Mouse (Mus musculus): ENCODE measurements around the gene Fgfr2. TPM values are rescaled to one million over a fixed set of nuclear protein-coding genes. Genes with fewer than 3 reads are reported as not detected.

Fgfr2 gene
- polyA plus RNA-seq, 1 experiment from 2014 or later: 99.3 TPM

DNA sequence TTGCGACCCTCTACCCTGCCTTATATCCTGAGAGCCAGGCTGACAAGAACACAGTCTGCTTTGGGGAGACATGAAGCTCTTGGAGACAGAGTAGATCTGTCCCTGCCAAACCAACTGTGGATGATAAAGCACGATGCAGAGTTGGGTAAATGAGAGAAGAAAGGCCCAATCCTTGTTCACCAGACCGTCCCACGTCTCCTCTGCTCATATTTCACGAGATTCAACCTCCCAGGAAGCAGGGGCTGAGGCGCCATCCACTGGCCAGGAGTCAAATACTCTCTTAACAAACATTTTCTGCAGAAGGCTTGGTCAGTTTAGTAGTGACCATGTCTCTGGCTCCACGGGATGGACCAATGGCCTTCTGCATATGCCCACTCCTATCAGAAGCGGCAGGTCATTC, 1938.8 kb downstream of the Fgfr2 start:
- Histone ChIP-seq H3K27me3 (ENCODE audit: low read depth, poor library complexity, severe bottlenecking) (no peaks in the 10 kb centered on the region), H3K4me1 (no peaks in the 10 kb centered on the region), H3K9me3 (replicated peaks) (no peaks in the 10 kb centered on the region), H3K4me3 (no peak overlapping the region), H3K36me3 (no peaks in the 10 kb centered on the region), H3K27ac (replicated peaks) (no peak overlapping the region)
- WGBS: 72% methylated on average over 8 of the region's 8 CpGs
- no peak for DNase-seq (ENCODE audit: low spot score)

DNA sequence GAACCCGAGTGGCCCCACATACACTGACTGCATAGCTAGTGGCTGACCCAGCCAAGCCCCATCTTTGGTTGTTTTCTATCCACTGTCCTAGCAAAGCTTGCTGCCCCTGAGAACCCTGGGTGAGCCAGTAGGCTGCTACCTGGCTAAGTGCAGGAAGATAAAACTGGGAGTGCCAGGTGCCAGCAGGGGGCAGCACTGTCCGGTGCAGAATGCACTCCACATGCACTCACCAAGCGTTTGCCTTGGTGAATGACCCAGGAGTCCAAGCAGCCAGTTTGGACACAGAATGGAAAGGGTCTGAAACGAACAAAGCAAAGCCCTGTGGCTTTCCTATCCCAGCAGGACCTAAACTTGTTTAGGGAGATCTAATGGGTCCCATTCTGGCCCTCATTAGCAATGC, 1940.5 kb downstream of the Fgfr2 start:
- Histone ChIP-seq H3K9me3 (replicated peaks) (no peaks in the 10 kb centered on the region), H3K36me3 (no peaks in the 10 kb centered on the region), H3K4me3 (no peak overlapping the region), H3K27ac (replicated peaks) (no peak overlapping the region), H3K27me3 (ENCODE audit: low read depth, poor library complexity, severe bottlenecking) (no peaks in the 10 kb centered on the region), H3K4me1 (0 out of 2 replicates have a peak, but pooled peaks cover under 1% of the 10 kb centered on the region)
- peak; percentile 44 for DNase-seq (ENCODE audit: low spot score)
- 41% methylated on average over 4 of the region's 4 CpGs for WGBS

DNA sequence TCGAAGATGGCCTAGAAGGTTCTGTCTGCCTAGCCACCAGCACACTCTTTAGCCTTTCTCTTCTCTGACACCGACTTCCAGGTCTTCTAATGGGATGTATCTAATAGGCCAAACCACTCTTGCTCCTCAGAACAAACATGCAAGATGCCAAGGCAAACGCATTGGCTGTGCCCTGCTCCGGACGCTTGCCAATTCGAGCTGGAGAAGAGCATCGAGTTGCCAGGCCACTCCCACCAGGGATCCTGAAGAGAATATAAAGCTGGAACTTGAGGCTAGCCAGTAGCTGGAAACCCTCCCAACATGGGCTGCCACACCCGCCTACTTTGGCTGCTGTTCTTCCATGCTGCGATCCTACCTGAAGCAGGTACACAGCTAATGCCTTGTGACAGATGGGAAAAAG, 1949.0 kb downstream of the Fgfr2 start, which contains the start of gene 5430419D17Rik:
Gene 5430419D17Rik, plus strand, starts transcription at position 282 of the 400 bp plus-strand sequence.
- H3K9me3 ChIP-seq (replicated peaks): no peaks in the 10 kb centered on the region
- no peak within 1 kb of the TSS for H3K27ac ChIP-seq (replicated peaks)
- 84% methylated on average over 9 of the region's 9 CpGs for WGBS
- no peak within 1 kb of the TSS for H3K4me3 ChIP-seq
- no peaks in the 10 kb centered on the region for H3K27me3 ChIP-seq (ENCODE audit: low read depth, poor library complexity, severe bottlenecking)
- no peaks in the 10 kb centered on the region for H3K36me3 ChIP-seq
- DNase-seq (ENCODE audit: low spot score): no peak
- H3K4me1 ChIP-seq: 0 out of 2 replicates have a peak, but pooled peaks cover 3% of the 10 kb centered on the region

DNA sequence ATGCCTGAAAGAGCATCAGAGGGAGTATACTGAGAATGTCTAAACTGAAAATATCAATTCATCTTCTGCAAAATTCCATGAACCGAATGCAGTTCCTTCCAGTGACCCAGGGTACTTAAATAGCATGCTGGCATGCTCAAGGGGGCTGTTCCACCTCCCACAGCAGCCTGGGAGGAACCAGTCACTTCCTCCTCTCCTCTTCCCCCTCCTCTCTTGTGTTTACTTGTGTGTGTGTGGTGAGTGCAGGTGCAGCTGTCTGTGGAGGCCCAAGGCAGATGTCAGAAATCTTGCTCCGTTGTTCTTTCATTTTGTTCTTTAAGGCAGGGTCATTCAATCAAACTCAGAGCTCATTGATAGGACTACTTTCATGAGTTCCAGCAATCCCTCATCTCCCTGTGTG, 1954.1 kb downstream of the Fgfr2 start:
- no peak for DNase-seq (ENCODE audit: low spot score)
- no peak overlapping the region for H3K27ac ChIP-seq (replicated peaks)
- H3K9me3 ChIP-seq (replicated peaks): no peaks in the 10 kb centered on the region
- no peaks in the 10 kb centered on the region for H3K27me3 ChIP-seq (ENCODE audit: low read depth, poor library complexity, severe bottlenecking)
- H3K36me3 ChIP-seq: no peaks in the 10 kb centered on the region
- H3K4me1 ChIP-seq: no peaks in the 10 kb centered on the region
- no peak overlapping the region for H3K4me3 ChIP-seq
- 76% methylated on average over 2 of the region's 2 CpGs for WGBS

DNA sequence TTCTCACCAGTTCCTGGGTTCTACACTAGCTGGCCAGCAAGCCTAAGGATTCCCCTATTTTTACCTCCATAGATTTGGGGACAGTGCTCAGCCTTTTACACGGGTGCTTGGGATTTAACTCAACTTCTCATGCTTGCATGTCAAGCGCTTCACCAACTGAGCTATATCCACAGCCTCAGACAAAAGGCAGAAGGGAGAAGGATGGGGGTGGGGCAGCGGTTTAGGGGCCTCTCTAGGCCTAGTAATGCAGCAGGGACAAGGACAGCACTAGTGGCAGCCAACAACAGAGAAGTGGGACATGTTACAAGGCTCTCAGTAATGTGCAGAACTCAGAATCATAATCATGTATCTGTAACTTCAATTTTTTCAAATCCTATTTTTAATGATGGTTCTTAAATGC, 1955.4 kb downstream of the Fgfr2 start:
- H3K9me3 ChIP-seq (replicated peaks): no peaks in the 10 kb centered on the region
- no peak overlapping the region for H3K4me3 ChIP-seq
- WGBS: 75% methylated on average over 3 of the region's 3 CpGs
- H3K4me1 ChIP-seq: no peaks in the 10 kb centered on the region
- no peaks in the 10 kb centered on the region for H3K36me3 ChIP-seq
- no peak overlapping the region for H3K27ac ChIP-seq (replicated peaks)
- no peaks in the 10 kb centered on the region for H3K27me3 ChIP-seq (ENCODE audit: low read depth, poor library complexity, severe bottlenecking)
- DNase-seq (ENCODE audit: low spot score): no peak

DNA sequence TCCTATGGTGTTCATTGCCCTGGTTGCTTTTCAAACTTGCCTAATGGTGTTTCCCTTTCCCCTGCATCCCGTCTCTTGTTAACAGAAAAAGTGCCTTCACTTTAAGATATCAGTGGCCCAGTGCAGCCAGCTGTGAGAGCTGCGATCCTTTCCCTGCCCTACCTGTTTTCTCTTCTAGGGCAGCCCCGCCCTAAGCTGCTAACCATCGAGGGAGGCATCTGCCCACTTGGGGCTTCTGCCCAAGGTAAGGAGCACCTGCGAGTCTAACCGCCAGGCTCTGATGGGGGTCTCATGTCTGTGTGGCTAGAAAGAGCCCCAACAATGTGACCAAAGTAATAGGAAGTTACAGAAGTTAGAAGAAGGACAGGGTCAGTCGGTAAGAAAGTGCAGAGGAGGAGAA, 1960.9 kb downstream of the Fgfr2 start:
- Histone ChIP-seq H3K27me3 (ENCODE audit: low read depth, poor library complexity, severe bottlenecking) (no peaks in the 10 kb centered on the region), H3K27ac (replicated peaks) (no peak overlapping the region), H3K36me3 (no peaks in the 10 kb centered on the region), H3K4me1 (no peaks in the 10 kb centered on the region), H3K4me3 (no peak overlapping the region), H3K9me3 (replicated peaks) (no peaks in the 10 kb centered on the region)
- no peak for DNase-seq (ENCODE audit: low spot score)
- 82% methylated on average over 7 of the region's 7 CpGs for WGBS

DNA sequence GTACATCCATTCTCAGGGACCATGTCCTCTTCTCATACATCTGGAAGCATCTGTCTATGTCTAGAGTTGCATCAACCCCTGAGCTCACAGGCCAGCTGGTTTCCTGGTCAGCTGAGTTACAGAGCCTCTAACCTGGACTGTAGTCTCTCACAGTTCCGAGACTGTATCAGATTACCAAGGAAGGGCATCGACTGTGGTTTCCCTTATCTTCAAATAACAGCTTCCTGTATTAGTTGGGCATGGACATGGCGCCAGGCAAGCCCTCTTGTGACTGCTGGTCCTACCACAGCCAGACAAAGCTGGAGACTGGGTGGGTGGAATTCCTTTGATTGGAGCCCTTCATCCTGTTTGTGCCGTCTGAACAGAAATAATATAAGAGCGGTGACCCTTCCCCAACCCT, 1970.1 kb downstream of the Fgfr2 start:
- DNase-seq (ENCODE audit: low spot score): no peak
- no peak overlapping the region for H3K4me3 ChIP-seq
- H3K36me3 ChIP-seq: no peaks in the 10 kb centered on the region
- H3K27me3 ChIP-seq (ENCODE audit: low read depth, poor library complexity, severe bottlenecking): no peaks in the 10 kb centered on the region
- WGBS: 86% methylated on average over 5 of the region's 5 CpGs
- no peaks in the 10 kb centered on the region for H3K9me3 ChIP-seq (replicated peaks)
- H3K4me1 ChIP-seq: no peaks in the 10 kb centered on the region
- H3K27ac ChIP-seq (replicated peaks): no peak overlapping the region

DNA sequence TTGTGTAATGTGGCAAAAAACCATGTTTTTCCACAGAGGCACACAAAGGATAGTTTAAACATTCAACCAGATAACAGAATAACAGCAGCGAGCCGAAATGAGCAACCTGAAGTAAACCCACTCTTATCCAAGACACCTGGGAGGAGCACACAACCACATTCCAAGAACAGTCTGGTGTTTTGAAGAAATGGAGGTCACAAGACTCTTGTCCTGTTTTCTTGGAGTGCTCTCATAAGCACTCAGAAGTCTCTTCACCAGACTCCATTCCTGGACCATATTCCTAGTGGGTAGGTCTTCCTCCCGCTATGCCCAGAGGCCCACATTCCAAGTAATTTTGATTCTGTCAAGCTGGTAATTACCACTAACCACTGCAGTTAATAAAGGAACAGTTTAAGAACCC, 1973.0 kb downstream of the Fgfr2 start:
- 89% methylated on average over 3 of the region's 3 CpGs for WGBS

DNA sequence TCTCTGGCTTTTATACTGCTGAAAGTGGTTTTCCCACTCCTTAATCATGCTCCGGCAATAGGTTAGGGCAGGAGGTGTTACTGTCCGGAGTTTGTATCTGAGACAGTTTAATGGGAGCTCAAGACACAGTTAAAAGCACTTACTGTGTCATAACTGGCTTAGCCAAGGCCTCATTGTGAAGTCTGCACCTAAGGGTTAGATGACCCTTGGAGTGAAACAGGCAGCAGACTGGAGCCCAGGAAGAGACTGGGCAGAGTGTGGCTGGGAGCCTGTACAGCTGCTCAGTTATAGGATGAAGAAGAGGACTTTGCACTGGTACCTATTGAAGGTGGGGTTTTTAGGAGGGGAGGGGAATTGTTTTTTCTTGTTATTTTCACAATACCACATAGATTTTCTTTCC, 1976.9 kb downstream of the Fgfr2 start, which contains the start of gene 4933402N03Rik:
Gene 4933402N03Rik, minus strand, starts transcription at position 101 of the 400 bp plus-strand sequence.
- Histone ChIP-seq H3K27ac (replicated peaks) (no peak within 1 kb of the TSS), H3K27me3 (ENCODE audit: low read depth, poor library complexity, severe bottlenecking) (no peaks in the 10 kb centered on the region), H3K9me3 (replicated peaks) (no peaks in the 10 kb centered on the region), H3K4me3 (no peak within 1 kb of the TSS), H3K36me3 (no peaks in the 10 kb centered on the region), H3K4me1 (no peaks in the 10 kb centered on the region)
- WGBS: 88% methylated on average over 2 of the region's 2 CpGs
- DNase-seq (ENCODE audit: low spot score): no peak

More for the DNA sequence above, 1973.0 kb downstream of the Fgfr2 start:
- no peaks in the 10 kb centered on the region for H3K27me3 ChIP-seq (ENCODE audit: low read depth, poor library complexity, severe bottlenecking)
- no peaks in the 10 kb centered on the region for H3K9me3 ChIP-seq (replicated peaks)
- H3K27ac ChIP-seq (replicated peaks): no peak overlapping the region
- no peak overlapping the region for H3K4me3 ChIP-seq
- H3K4me1 ChIP-seq: no peaks in the 10 kb centered on the region
- H3K36me3 ChIP-seq: no peaks in the 10 kb centered on the region
- no peak for DNase-seq (ENCODE audit: low spot score)

DNA sequence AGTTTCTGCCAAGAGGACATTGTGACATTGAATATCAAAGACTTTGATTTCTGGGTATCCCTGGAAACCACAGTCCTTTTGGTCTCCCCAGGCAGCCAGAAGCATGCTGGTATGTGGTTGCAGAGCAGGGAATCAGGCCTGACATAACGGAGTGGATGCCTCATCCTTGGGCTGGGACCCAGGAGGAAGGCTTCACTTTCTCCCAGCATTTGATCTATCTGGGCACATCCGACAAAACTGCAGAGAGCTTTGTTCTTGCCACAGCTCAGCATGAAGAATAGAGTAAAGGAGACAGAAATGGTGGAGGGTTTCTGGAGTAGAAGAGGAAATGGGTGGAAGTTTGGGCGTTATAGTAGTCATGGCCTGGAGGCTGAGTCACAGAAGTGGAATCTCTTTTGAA, 1990.0 kb downstream of the Fgfr2 start:
- WGBS: 76% methylated on average over 3 of the region's 3 CpGs
- H3K27ac ChIP-seq (replicated peaks): no peak overlapping the region
- H3K4me3 ChIP-seq: no peak overlapping the region
- no peak for DNase-seq (ENCODE audit: low spot score)
- no peaks in the 10 kb centered on the region for H3K27me3 ChIP-seq (ENCODE audit: low read depth, poor library complexity, severe bottlenecking)
- H3K4me1 ChIP-seq: no peaks in the 10 kb centered on the region
- H3K36me3 ChIP-seq: no peaks in the 10 kb centered on the region
- no peaks in the 10 kb centered on the region for H3K9me3 ChIP-seq (replicated peaks)

DNA sequence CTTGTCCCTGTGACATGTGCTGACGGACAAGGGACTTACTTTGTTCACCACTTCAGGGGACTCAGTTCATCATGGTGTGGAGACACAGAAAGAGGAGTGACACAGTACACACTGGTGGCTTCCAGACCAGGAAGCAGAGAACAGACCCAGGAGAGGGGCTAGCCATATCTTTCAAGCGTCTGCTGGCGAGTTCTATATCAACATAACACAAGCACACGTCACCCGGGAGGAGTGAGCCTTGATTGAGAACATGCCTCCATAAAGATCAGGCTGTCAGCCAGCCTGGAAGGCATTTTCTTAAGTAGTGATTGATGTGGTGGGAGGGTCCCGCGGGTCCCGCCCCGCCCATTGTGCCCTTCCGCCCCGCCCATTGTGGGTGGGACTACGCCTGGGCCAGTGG, 1993.1 kb downstream of the Fgfr2 start:
- H3K27ac ChIP-seq (replicated peaks): no peak overlapping the region
- no peak for DNase-seq (ENCODE audit: low spot score)
- H3K4me1 ChIP-seq: no peaks in the 10 kb centered on the region
- no peak overlapping the region for H3K4me3 ChIP-seq
- H3K27me3 ChIP-seq (ENCODE audit: low read depth, poor library complexity, severe bottlenecking): no peaks in the 10 kb centered on the region
- H3K9me3 ChIP-seq (replicated peaks): no peaks in the 10 kb centered on the region
- WGBS: 82% methylated on average over 12 of the region's 12 CpGs
- H3K36me3 ChIP-seq: no peaks in the 10 kb centered on the region

DNA sequence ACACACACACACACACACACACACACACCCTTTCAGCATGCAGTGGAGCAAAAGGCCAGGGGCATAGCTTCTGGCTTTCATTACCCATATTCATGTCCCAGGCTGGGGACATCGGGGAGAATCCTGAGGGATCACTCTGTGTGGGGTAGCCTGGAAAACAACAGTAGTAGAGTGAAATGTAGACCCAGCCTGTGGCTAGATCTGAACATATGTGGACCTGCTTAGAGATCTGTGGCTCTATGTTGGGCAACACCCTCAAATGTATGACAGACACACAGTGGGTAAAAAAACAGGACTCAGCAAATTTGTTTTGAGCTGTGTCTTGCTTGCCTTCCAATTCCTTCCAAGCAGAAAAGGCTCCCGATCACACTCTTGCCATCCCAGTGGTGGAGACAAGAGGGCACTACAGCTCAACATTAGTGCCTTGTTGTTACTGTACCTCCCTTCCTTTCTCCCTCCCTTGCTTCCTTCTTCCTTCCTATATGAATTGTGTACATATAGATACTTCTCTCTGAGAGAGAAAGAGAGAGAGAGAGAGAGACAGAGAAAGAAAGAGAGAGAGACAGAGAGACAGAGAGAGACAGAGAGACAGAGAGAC, 2000.8 kb downstream of the Fgfr2 start:
- H3K4me3 ChIP-seq: no peak overlapping the region
- no peaks in the 10 kb centered on the region for H3K27me3 ChIP-seq (ENCODE audit: low read depth, poor library complexity, severe bottlenecking)
- no peaks in the 10 kb centered on the region for H3K4me1 ChIP-seq
- H3K36me3 ChIP-seq: no peaks in the 10 kb centered on the region
- H3K27ac ChIP-seq (replicated peaks): no peak overlapping the region
- 90% methylated on average over 2 of the region's 2 CpGs for WGBS
- H3K9me3 ChIP-seq (replicated peaks): no peaks in the 10 kb centered on the region; the same call in 1 of the 2 replicates
- DNase-seq (ENCODE audit: low spot score): no peak

DNA sequence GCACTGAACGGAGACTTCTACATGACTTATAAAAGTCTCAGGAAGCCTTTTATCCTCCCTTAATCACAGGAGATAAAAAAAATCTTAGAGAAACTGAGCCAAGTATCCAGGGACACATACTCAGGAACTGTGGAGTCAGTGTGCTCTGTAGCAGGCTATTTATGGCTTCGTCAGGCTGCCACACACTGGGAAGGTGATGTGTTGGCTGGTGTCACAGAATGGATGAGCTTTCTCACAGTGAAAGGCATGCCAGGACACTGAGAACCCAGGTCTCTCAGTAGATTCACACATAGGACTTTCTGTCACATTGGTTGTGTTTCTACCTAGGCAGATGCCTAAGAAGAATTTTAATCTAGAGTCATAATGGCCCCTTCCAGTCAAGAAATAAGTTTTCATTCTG, 2008.7 kb downstream of the Fgfr2 start:
- Histone ChIP-seq H3K36me3 (no peaks in the 10 kb centered on the region), H3K4me1 (no peaks in the 10 kb centered on the region), H3K27ac (replicated peaks) (no peak overlapping the region), H3K27me3 (ENCODE audit: low read depth, poor library complexity, severe bottlenecking) (no peaks in the 10 kb centered on the region), H3K4me3 (no peak overlapping the region), H3K9me3 (replicated peaks) (no peaks in the 10 kb centered on the region)
- 89% methylated on average over 2 of the region's 2 CpGs for WGBS
- DNase-seq (ENCODE audit: low spot score): no peak

DNA sequence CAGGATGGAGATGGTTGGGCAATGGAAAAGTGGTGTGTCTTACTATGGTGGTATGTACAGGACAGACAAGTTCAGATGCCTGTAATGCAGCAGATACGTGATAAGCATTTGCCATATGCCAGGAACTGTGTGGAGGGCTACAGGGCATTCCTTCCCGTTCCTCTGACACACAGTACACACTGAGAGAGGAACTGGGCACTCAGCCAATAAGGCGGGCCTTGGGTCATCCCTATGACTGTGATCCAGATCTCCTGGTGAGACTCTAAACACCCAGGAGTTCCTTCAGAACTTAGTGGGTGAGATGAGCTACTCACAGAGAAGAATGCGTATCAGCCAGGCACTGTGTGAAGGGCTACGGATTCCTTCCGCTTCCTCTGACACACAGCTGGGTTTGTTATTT, 2009.5 kb downstream of the Fgfr2 start:
- Histone ChIP-seq H3K4me1 (no peaks in the 10 kb centered on the region), H3K27me3 (ENCODE audit: low read depth, poor library complexity, severe bottlenecking) (no peaks in the 10 kb centered on the region), H3K27ac (replicated peaks) (no peak overlapping the region), H3K9me3 (replicated peaks) (no peaks in the 10 kb centered on the region), H3K4me3 (no peak overlapping the region), H3K36me3 (no peaks in the 10 kb centered on the region)
- no peak for DNase-seq (ENCODE audit: low spot score)
- WGBS: 81% methylated on average over 6 of the region's 6 CpGs
